Mouse (Mus musculus): ENCODE measurements around the gene Elavl3.

DNA sequence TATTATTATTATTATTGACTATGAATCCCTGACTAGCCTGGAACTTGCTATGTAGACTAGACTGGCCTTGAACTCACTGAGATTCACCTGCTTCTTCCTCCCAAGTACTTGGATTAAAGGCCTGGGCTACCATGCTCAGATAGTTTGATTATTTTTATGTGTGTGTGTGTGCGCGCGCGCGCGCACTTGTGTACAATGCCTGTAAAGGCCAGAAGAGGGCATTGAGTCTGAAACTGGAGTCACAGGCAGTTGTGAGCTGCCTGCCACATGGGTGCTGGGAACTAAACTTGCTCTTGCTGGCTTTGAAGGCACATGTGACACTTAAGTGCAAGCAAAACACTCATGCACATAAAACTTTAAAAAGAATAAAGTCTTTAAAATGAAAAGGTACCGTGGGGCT is 37.5 kb upstream of the Elavl3 start:
- no peak for TF ChIP-seq POLR2A (IDR thresholded peaks at IDR 0.05; ENCODE audit: extremely low read depth, insufficient read depth, low read length)
- TF ChIP-seq CTCF (IDR thresholded peaks at IDR 0.05; ENCODE audit: low read depth, low read length) = no peak

All from liver, adult 2 months (tissue).